Mouse (Mus musculus) brain, embryonic 14.5 days (tissue): ENCODE results near the gene Napsa. TPM values are rescaled to one million over a fixed set of nuclear protein-coding genes. Genes with fewer than 3 reads are reported as not detected.

ENCODE experiments used
- DNase-seq: peaks from one replicate; pipeline ENCODE4 v3.0.0-alpha.2; 2011; ENCODE audit warnings: low read depth
- CTCF ChIP-seq: fragments of 200-500 bp; IDR thresholded peaks from 2 replicates; pipeline ENCODE4 v1.5.1; 2012; ENCODE audit warnings: inconsistent platforms, mild to moderate bottlenecking, moderate library complexity, borderline replicate concordance; ENCODE audit not compliant: insufficient read depth, insufficient read length; ENCODE audit errors: extremely low read depth
- POLR2A ChIP-seq: fragments of 200-500 bp; IDR thresholded peaks from 2 replicates; pipeline ENCODE4 v1.6.1; 2012; ENCODE audit warnings: mild to moderate bottlenecking, inconsistent platforms, borderline replicate concordance; ENCODE audit not compliant: poor library complexity, insufficient read depth, insufficient read length, severe bottlenecking; ENCODE audit errors: extremely low read depth
- polyA plus RNA-seq: library from polyadenylated mRNA; depleted of rRNA; stranded (reverse); fragments of >200 nt; gene quantifications from 2 replicates; pipeline ENCODE4 v1.2.3, GENCODE M21; 2012; rRNA removed

Gene Napsa
- polyA plus RNA-seq, 1 experiment = 0.42 TPM

DNA sequence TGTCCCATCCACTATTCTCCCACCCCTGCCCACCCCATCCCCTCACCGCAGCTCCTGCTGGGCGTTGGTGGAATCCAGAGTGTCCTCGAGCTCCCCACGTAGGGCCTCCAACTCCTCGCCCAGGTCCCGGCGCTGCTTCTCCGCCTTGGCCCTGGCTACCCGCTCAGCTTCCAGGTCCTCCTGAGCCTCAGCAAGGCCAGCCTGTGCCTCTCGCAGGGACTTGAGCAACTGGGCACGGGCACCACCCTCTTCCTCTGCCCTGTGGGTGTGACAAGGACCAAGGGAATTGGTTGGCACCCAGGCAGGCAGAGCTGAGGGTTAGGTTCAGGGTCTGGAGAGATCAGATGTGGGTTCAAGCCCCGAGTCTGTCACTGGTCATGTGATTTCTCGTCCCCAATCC is 54.8 kb downstream of the Napsa start:
- DNase-seq = no peak
- no peak for TF ChIP-seq CTCF
- TF ChIP-seq POLR2A = no peak

DNA sequence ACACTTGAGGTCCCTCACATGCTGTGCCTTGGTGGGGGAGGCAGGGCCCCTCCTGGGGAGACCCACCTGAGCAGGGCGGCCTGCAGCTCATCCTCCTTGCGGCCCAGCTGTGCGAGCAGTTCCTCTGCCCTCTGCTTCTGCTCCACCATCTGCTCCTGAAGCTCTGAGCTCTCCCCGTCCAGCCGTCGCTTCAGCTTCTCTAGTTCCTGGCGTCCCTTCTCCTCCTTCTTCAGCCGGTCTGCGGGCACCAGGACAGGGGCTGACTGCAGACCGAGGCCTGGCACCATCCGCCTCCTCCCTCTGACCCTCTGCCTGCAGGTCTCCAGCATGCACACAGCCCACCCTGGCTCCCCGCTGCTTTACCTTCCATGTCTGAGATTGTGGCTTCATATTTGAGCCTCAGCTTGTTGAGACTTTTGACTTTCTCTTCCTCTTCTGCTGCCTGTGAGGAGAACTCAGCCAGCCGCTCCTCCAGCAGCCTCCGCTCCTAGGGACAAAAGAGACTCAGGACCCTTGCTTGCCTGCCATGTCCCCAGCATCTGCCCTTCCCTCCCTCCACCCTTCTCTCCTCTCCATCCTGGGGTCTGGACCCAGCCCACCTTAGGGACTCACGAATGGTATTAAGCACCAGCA is 56.3 kb downstream of the Napsa start:
- no peak for DNase-seq
- TF ChIP-seq POLR2A = no peak
- TF ChIP-seq CTCF = no peak

DNA sequence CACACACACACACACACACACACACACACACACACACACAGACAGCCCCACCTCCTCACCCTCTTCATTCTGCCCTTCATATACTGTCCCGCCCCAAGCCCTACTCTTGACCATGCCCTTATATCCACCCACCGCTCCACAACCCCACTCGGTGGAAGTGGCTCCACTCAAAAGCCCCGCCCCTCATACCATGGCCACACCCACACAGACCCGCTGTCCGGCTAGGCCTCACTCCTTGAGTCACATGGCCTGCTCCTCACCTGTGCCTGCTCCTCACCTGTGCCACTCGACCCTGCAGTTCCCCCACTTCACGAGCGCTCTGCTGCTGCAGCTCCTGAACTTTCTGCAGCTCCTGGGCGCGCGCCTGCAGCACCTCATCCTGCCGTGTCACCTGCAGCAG is 58.3 kb downstream of the Napsa start:
- DNase-seq = no peak
- TF ChIP-seq CTCF (no peak), POLR2A (no peak)

DNA sequence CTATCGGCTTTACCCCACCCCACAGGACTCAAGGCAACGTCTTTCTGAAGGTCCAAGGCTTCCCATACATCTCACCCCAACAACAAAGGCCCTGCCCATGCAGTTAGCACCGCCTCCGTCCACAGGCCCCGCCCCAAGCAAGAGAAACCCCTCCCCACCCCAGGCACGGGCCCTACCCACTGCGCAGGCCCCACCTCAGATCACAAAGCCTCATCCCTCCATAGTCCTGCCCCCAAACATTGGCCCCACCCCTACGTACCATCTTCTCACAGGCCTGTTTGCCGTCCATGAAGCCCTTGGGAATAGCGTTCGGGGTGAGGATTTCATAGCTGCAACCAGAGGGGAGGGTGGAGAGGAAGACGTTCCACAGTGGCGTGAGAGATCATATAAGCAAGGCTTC is 60.5 kb downstream of the Napsa start:
- DNase-seq = no peak
- TF ChIP-seq CTCF (no peak), POLR2A (no peak)

DNA sequence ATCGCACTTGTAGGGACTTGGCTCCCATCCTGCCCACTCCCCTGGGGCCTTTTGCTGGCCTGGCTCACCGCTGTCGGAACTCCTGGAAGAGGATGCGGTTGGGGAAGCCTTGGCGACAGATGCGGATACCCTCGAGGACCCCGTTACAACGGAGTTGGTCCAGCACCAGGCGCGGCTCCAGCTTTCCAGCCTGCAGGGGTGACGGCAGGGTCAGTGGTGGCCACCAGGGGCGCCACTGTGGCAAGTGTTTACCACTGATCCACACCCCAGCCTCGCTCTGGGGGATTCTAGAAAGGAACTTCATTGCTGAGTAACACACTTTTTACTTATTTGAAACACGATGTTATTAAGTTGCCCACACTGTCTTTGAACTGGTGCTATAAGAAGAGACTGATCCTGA is 61.2 kb downstream of the Napsa start:
- no peak for DNase-seq
- TF ChIP-seq POLR2A = no peak
- TF ChIP-seq CTCF = peak; percentile 44; the same call in 1 of the 2 replicates

Other genes with a start within 250 kb of the Napsa start
- gene Syt3, start 188.3 kb upstream of the Napsa start, polyA plus RNA-seq = 35.5 and 41.6 TPM in 2 replicates
- gene 1700008O03Rik, start 186.6 kb upstream of the Napsa start, polyA plus RNA-seq = 3.0 and 4.1 TPM in 2 replicates
- 302 and 372 TPM in 2 replicates for gene Lrrc4b, start 143.4 kb upstream of the Napsa start, polyA plus RNA-seq
- gene Aspdh, start 107.0 kb upstream of the Napsa start, polyA plus RNA-seq = 29.8 and 30.6 TPM in 2 replicates
- 70.6 and 118 TPM in 2 replicates for gene Josd2, start 104.4 kb upstream of the Napsa start, polyA plus RNA-seq
- 218 and 287 TPM in 2 replicates for gene Emc10, start 75.9 kb upstream of the Napsa start, polyA plus RNA-seq
- gene Fam71e1, start 75.8 kb upstream of the Napsa start, polyA plus RNA-seq = 31.7 and 47.3 TPM in 2 replicates
- gene Mybpc2, start 47.7 kb upstream of the Napsa start, polyA plus RNA-seq = not detected in 2 replicates
- gene Spib, start 40.3 kb upstream of the Napsa start, polyA plus RNA-seq = 0.11 and 0.19 TPM in 2 replicates
- gene Pold1, start 23.5 kb upstream of the Napsa start, polyA plus RNA-seq = 38.4 and 70.1 TPM in 2 replicates
- gene Nr1h2, start 18.4 kb upstream of the Napsa start, polyA plus RNA-seq = 79.7 and 96.8 TPM in 2 replicates
- 16.6 and 27.2 TPM in 2 replicates for gene Kcnc3, start 18.3 kb downstream of the Napsa start, polyA plus RNA-seq
- 0.72 and 1.8 TPM in 2 replicates for gene Myh14, start 98.5 kb downstream of the Napsa start, polyA plus RNA-seq
- gene Izumo2, start 136.4 kb downstream of the Napsa start, polyA plus RNA-seq = not detected in 2 replicates
- 31.1 and 45.0 TPM in 2 replicates for gene Vrk3, start 176.0 kb downstream of the Napsa start, polyA plus RNA-seq
- 1.0 and 1.1 TPM in 2 replicates for gene Zfp473, start 178.7 kb downstream of the Napsa start, polyA plus RNA-seq
- 73.9 and 96.1 TPM in 2 replicates for gene Nup62, start 243.7 kb downstream of the Napsa start, polyA plus RNA-seq
- gene Il4i1, start 244.0 kb downstream of the Napsa start, polyA plus RNA-seq = 0.42 and 0.59 TPM in 2 replicates
- gene Atf5, start 244.3 kb downstream of the Napsa start, polyA plus RNA-seq = 24.8 and 36.4 TPM in 2 replicates